Mouse (Mus musculus): ENCODE data around the gene Pdlim7. TPM values are rescaled to one million over a fixed set of nuclear protein-coding genes. Genes with fewer than 3 reads are reported as not detected.

The Pdlim7 gene
- total RNA-seq (2023): 8.0 TPM

DNA sequence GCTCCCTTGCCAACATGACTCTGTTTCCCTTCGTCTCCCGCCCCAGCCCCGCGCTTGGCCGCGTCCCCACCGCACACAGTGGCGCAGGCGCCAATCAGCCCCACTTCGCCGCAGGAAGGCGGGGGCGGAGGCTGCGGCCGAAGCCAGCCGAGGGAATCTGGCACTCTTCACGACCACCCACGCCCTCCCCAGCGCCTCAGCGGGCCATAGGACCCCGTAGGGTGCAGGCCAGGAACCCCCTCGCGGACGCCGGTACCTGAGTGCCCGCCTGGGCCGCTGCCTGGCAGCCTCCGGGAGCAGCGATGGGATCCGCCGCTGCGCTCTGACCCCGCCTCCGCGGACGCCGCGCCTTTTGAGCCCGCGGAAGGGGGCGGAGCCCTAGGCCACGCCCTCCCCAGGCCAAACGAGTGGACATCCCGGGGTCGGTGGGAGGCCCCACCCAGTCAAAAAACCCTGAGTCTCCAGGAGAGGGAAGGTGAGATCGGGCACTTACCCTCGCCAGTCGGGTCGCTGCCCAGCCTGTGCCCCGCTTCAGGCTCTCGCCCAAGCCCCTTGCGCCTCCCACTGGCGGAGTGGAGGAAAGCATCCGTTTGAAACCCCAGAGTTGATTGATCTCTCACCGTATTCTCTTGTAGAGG lies at the start of gene Pdlim7:
TSS of gene Pdlim7 (minus strand) at position 566 of the 638 bp plus-strand sequence.

DNA sequence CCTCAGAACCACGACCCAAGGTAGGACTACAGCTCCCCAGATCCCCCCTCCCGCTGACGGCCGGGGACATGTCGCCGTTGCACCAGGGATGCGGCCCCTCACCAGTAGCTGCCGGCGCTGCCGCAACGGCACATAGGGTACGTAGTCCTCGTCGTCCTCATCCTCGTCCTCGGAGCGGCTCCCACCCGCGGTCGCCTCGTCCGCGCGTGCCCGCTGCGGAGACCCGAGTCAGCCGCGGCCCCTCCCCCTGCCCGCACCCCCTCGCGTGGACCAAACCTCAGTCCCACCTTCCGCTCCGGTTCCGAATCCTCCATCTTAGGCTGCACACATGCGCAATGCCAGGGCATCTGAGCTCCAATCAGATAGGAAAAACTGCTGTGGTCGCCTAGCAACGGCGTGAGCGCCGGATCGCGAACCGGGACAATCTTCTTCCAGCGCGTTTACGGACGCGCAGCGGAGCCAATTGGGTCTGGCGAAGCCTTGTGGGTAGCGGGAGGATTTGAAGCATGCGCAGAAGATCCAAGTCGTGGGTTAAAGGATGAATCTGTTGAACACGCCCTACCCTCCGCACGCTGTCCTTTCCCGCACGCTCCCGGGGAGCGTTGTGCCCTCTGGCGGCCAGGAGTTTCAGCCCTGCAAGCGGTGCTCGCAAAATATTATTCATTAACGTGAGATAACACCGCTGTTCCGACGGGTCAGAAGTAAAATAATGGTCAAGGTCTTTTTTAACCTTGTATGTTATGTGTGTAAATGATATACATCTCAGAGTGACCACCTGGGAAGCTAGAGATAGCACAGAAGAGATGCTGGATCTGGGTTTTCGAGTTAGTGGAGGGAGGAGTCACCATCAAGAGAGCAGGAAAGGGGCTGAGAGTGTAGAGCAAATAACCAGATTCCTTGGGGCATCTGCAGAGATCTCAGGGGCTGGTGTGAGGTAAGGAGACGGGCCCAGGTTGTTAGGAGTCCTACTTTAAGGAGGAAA lies 23.0 kb upstream of the Pdlim7 start, which contains the start of gene Ddx41:
TSS of gene Ddx41 (minus strand) at position 465 of the 982 bp plus-strand sequence.

DNA sequence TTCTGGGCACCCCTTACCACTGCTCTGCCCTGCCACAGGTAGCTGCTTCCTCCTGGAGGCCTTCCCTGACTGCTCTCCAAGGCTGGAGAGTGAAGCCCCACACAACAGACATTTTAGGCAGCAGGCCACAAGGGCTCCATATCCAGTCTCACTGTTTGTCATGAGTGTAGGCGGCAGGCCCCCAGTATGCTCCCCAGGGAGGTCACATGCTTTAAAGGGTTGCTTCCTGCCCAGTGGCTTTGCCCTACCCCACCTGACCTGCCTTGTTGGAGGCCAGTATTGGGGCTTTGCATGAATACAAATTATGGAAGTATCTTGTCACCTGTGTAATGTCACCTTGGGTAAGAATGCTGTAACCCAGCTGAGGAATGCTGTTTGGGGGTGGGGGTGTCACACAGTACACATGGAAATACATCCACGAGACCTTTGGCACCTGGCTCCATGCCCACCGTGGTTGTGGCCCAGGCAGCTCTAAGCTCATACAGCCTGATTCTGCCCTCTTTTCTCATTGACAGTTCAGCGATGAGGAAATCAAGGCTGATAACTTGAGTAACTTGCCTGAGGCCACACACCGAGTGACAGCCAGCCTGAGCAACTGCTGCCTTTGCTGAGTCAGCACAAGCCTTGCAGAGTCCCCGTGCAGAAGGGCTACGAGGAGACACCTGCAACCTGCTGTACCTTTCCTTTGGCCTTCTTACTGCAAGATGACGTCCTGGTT lies 15.9 kb upstream of the Pdlim7 start, which contains the start of gene Dok3:
TSS of gene Dok3 (minus strand) at position 99 of the 718 bp plus-strand sequence.

DNA sequence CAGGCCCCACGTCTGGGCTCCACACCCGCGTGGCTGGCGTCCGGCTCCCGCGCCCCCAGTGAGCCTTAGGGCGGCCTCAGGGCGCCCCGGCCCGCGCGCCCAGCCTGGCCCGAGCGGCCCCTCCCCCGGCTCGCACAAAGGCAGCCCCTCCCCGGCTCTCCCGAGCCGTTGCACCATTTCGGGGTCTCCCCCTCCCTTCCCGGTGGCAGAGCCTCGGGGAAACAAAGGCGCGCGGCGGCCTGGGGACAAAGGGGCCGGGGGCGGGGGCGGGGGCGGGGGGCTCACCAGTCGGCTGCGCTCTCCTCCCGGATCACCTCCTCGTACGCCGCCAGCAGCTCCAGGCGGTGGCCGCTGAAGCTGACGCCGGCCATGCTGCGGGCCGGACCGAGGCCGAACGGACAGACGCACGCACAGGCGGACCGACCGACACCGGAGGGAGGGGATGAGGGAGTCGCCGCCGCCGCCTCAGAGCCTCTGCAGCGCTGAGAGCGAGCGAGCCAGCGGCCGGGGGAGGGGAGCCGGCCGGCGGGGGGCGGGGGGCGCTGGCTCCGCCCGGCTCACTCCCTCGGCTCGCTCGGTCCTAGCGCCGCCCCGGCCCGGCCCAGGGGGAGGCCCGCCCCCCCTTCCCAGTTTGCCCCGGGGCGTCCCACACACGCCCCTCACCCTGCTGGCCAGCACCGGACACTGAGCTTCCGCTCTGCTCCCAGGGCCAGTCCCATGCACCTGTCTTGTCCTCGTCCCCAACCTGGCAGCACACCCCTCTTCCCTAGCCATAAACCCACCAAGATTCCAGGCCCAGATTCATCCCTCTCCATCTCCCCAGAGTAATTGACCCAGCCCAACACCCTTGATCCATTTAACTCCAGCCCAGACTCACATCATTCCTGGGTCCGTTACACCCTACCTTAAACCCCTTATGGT lies 25.6 kb downstream of the Pdlim7 start, which contains the start of gene Dbn1:
TSS of gene Dbn1 (minus strand) at position 534 of the 921 bp plus-strand sequence.

DNA sequence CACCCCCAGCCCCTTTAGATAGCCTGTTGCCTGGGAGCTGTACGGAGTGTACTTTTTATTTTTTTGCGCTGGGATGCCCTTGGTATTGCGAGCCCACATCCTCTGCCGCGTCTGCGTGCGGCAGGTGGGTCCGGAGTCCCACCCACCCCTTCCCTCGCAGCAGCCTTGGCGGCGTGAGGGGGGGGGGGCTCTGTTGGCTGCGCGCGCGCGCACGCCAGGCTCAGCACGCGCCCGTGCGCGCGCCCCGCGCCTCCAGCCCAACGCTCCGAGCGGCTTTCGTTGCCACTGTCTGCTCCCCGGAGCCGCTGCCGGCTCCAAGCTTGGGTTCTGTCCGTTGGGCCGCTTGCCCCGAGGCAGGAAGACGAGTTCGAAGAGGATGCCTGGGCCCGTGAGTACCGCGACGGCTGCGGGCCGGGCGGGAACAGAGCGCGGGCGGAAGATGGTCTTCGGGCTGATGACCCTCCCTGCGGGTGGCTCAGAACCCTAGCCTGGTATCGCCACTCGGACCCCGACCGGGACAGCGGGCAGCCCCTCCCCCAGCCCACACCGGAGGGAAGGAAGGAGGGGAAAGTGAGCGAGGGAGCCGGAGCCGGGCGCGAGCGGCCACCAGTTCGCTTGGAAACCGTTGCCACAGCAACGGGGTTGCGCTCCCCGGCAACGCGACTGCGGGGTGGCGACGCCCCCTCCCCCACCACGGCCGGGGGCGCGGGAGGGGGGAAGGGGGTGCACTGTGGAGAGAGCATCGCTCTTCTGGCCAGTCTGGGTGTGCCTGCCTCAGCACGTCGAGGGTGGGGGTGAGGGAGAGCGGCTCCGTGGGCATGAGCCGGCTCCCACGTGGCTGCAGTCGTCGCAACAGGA lies 49.2 kb downstream of the Pdlim7 start, which contains the start of gene Prr7:
TSS of gene Prr7 (plus strand) at position 241 of the 858 bp plus-strand sequence.

Other genes with a start within 250 kb of the Pdlim7 start
- 144 TPM for gene Prelid1, start 193.2 kb downstream of the Pdlim7 start, total RNA-seq (2023)
- 58.4 TPM for gene Rab24, start 191.7 kb downstream of the Pdlim7 start, total RNA-seq (2023)
- 0.82 TPM for gene Mxd3, start 183.9 kb downstream of the Pdlim7 start, total RNA-seq (2023)
- gene Lman2, start 150.9 kb downstream of the Pdlim7 start, total RNA-seq (2023): 104 TPM
- gene Rgs14, start 143.9 kb downstream of the Pdlim7 start, total RNA-seq (2023): 84.0 TPM
- not detected for gene Slc34a1, start 115.5 kb downstream of the Pdlim7 start, total RNA-seq (2023)
- not detected for gene Pfn3, start 98.4 kb downstream of the Pdlim7 start, total RNA-seq (2023)
- gene F12, start 86.9 kb downstream of the Pdlim7 start, total RNA-seq (2023): 1.1 TPM
- 405 TPM for gene Grk6, start 68.6 kb downstream of the Pdlim7 start, total RNA-seq (2023)
- gene Prr7, start 49.4 kb downstream of the Pdlim7 start, total RNA-seq (2023): 56.5 TPM
- 0.23 TPM for gene Dbn1, start 25.6 kb downstream of the Pdlim7 start, total RNA-seq (2023)
- gene Dok3, start 15.6 kb upstream of the Pdlim7 start, total RNA-seq (2023): 20.7 TPM
- gene Ddx41, start 23.0 kb upstream of the Pdlim7 start, total RNA-seq (2023): 65.2 TPM
- 147 TPM for gene Fam193b, start 57.4 kb upstream of the Pdlim7 start, total RNA-seq (2023)
- gene Tmed9, start 60.1 kb upstream of the Pdlim7 start, total RNA-seq (2023): 104 TPM
- 21.6 TPM for gene B4galt7, start 86.2 kb upstream of the Pdlim7 start, total RNA-seq (2023)
- gene Caml, start 109.3 kb upstream of the Pdlim7 start, total RNA-seq (2023): 22.3 TPM
- gene Ddx46, start 121.4 kb upstream of the Pdlim7 start, total RNA-seq (2023): 105 TPM
- 31.4 TPM for gene B230219D22Rik, start 179.4 kb upstream of the Pdlim7 start, total RNA-seq (2023)
- gene Txndc15, start 201.0 kb upstream of the Pdlim7 start, total RNA-seq (2023): 21.5 TPM
- 24.9 TPM for gene Pcbd2, start 213.7 kb upstream of the Pdlim7 start, total RNA-seq (2023)

Data from CD4-positive naive resting alpha-beta T cell, adult 76 days (primary cell).